9 mouse cellular contexts compared by ENCODE assay signal in genomic region chr4:151902689-151903241, GRCm38 (mm10). TPM values are rescaled to one million over a fixed set of nuclear protein-coding genes. Genes with fewer than 3 reads are reported as not detected.
DNase-seq lines count a peak whose midpoint lies in the region; ATAC-seq lines count a peak whose summit lies in the region.
"Had no signal": no experiment of that assay in that cellular context is flagged by ENCODE, and none has a peak within 500 bp of the region (broad histone marks: within the 10 kb centered on the region; RNA-seq: fewer than 3 reads in every experiment).

No protein-coding gene starts in this region.

- 45% methylated on average over 14 of the region's 14 CpGs for WGBS in intestine, embryonic 16.5 days

- no peak overlapping the region for H3K4me2 ChIP-seq in intestine, embryonic 16.5 days (ENCODE audit: low read depth, low read length)

- H3K27ac ChIP-seq in intestine, embryonic 16.5 days (ENCODE audit: low read length), result no peak overlapping the region

- 0 out of 2 replicates have a peak, but pooled peaks cover 3% of the 10 kb centered on the region for H3K4me1 ChIP-seq in intestine, embryonic 16.5 days (ENCODE audit: control insufficient read depth, insufficient read depth, low read length)

- no peaks in the 10 kb centered on the region for H3K36me3 ChIP-seq in intestine, embryonic 16.5 days (ENCODE audit: control insufficient read depth, insufficient read depth, low read length)

- no peaks in the 10 kb centered on the region for H3K9me3 ChIP-seq in intestine, embryonic 16.5 days (ENCODE audit: control insufficient read depth, low read length)

- H3K27me3 ChIP-seq in intestine, embryonic 16.5 days (replicated peaks; ENCODE audit: control insufficient read depth, insufficient read depth, low read length), result 0 out of 2 replicates have a peak, but pooled peaks cover 3% of the 10 kb centered on the region

- H3K4me3 ChIP-seq in intestine, embryonic 16.5 days (ENCODE audit: low read length), result no peak overlapping the region
- H3K4me3 ChIP-seq: erythroblast, embryonic 14.5 days had no signal

- no peak overlapping the region for H3K9ac ChIP-seq in intestine, embryonic 16.5 days (ENCODE audit: low read depth, low read length)

- peak; percentile 50; the same call in 1 of the 2 replicates for ATAC-seq in intestine, embryonic 16.5 days

- peak; percentile 47 for DNase-seq in ovary, adult 18-20 months (ENCODE audit: low spot score)
- no peak for DNase-seq in ovary, postnatal 10 days (ENCODE audit: low spot score)
- DNase-seq in gastrocnemius, adult 18-20 months (ENCODE audit: low spot score), result peak; percentile 94
- DNase-seq in lung, postnatal 25 days (ENCODE audit: low spot score), result peak; percentile 89
- no peak for DNase-seq in T-cell, adult 2 months (ENCODE audit: low spot score)
- no peak for DNase-seq in natural killer cell, adult 2 months (ENCODE audit: low spot score in 2 of 2)
- no peak for DNase-seq in right cerebral cortex, postnatal 10 days (ENCODE audit: low spot score in 2 of 2)

RNA-seq across cellular contexts. Expression of gene Dnajc11, which starts 30.7 kb away (rescaled TPM):
- 10 to 100 TPM; 47.9 to 52.6 TPM for total RNA-seq in gastrocnemius, adult 18-20 months (2021)
- polyA plus RNA-seq in intestine, embryonic 16.5 days (2015; fragmentation: Nextera tagmentation; extraction: Ambion mirVana), result 71.0 and 73.6 TPM in 2 replicates

RNA-seq across cellular contexts. Expression of gene Camta1, which starts 41.1 kb away (rescaled TPM):
- total RNA-seq in gastrocnemius, adult 18-20 months (2021), result 100 to 1,000 TPM in 1 of 2 experiments, 10 to 100 TPM in 1; 99.5 to 122 TPM
- polyA plus RNA-seq in intestine, embryonic 16.5 days (2015; fragmentation: Nextera tagmentation; extraction: Ambion mirVana), result 51.4 and 69.1 TPM in 2 replicates

Comparison
In these comparisons a context has a peak if more than half of its experiments do, and no peak if none do; other contexts are left out.
1. DNase-seq: peak in ovary, adult 18-20 months (single experiment), gastrocnemius, adult 18-20 months (single experiment) and lung, postnatal 25 days (single experiment); none in ovary, postnatal 10 days (single experiment), T-cell, adult 2 months (single experiment), natural killer cell, adult 2 months (0 of 2) and right cerebral cortex, postnatal 10 days (0 of 2).